Comparison of ENCODE assay signal across 13 mouse cellular contexts in the genomic region with DNA sequence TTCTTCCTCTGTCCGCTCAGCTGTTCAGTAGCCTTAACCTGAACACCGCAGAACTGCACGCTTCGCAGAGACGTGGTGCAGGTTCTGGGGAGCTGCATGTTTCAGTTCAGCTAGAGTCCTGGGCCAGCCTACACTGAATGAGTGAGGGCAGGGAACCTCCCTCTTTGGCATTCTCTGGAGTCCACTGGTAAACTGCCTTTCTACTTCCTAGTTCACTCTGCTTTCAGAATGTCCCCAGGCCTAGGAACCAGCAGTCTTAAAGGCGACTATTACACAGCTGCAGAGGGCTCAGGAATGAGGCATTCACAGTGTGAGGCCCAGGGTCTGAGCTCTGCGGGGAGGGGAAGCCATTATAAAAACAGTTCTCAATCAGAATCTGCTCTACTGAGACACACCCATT. TPM values are rescaled to one million over a fixed set of nuclear protein-coding genes. Genes with fewer than 3 reads are reported as not detected.
DNase-seq lines count a peak whose midpoint lies in the region; ATAC-seq and TF ChIP-seq lines count a peak whose summit lies in the region.
"Had no signal": no experiment of that assay in that cellular context is flagged by ENCODE, and none has a peak within 500 bp of the region (broad histone marks: within the 10 kb centered on the region; RNA-seq: fewer than 3 reads in every experiment).

No protein-coding gene starts in this region.

- ATAC-seq in lung, postnatal 0 days: no peak
- no peak for ATAC-seq in intestine, embryonic 14.5 days (replicated peaks; ENCODE audit: low FRiP score, low TSS enrichment, low read depth)
- ATAC-seq in stomach, embryonic 15.5 days (ENCODE audit: insufficient read depth, low FRiP score, low read depth): peak; percentile 38
- no peak for ATAC-seq in liver, postnatal 0 days
- ATAC-seq in erythroblast, adult 5-6 weeks (replicated peaks; ENCODE audit: low FRiP score, poor library complexity, severe bottlenecking): no peak

- no peak for TF ChIP-seq EP300 in lung, postnatal 0 days (IDR thresholded peaks at IDR 0.05)
- no peak for TF ChIP-seq EP300 in liver, postnatal 0 days (IDR thresholded peaks at IDR 0.05; ENCODE audit: low read depth)

- H3K9me3 ChIP-seq in heart, embryonic 10.5 days: no peaks in the 10 kb centered on the region
- no peaks in the 10 kb centered on the region for H3K9me3 ChIP-seq in lung, postnatal 0 days (ENCODE audit: low read length)
- H3K9me3 ChIP-seq in intestine, embryonic 14.5 days (ENCODE audit: control insufficient read depth, low read length): no peaks in the 10 kb centered on the region
- no peaks in the 10 kb centered on the region for H3K9me3 ChIP-seq in stomach, embryonic 15.5 days
- H3K9me3 ChIP-seq in liver, postnatal 0 days (ENCODE audit: low read length): no peaks in the 10 kb centered on the region

- H3K36me3 ChIP-seq in heart, embryonic 10.5 days: peaks cover 22% of the 10 kb centered on the region; the same call in 1 of the 2 replicates
- H3K36me3 ChIP-seq in lung, postnatal 0 days (ENCODE audit: insufficient read depth, low read length): no peaks in the 10 kb centered on the region
- peaks cover 10% of the 10 kb centered on the region; the same call in 1 of the 2 replicates for H3K36me3 ChIP-seq in intestine, embryonic 14.5 days (ENCODE audit: control insufficient read depth, insufficient read depth, low read length)
- no peaks in the 10 kb centered on the region for H3K36me3 ChIP-seq in stomach, embryonic 15.5 days
- H3K36me3 ChIP-seq in liver, postnatal 0 days (replicated peaks; ENCODE audit: insufficient read depth, low read length): peaks cover 2% of the 10 kb centered on the region

- no peak overlapping the region for H3K9ac ChIP-seq in lung, postnatal 0 days (replicated peaks; ENCODE audit: low read depth)
- no peak overlapping the region for H3K9ac ChIP-seq in intestine, embryonic 14.5 days (ENCODE audit: low read length)
- no peak overlapping the region for H3K9ac ChIP-seq in stomach, embryonic 15.5 days
- no peak overlapping the region for H3K9ac ChIP-seq in liver, postnatal 0 days (replicated peaks)

- no peaks in the 10 kb centered on the region for H3K27me3 ChIP-seq in heart, embryonic 10.5 days (ENCODE audit: insufficient read depth, poor library complexity, severe bottlenecking)
- H3K27me3 ChIP-seq in lung, postnatal 0 days (replicated peaks; ENCODE audit: insufficient read depth, low read length): no peaks in the 10 kb centered on the region
- H3K27me3 ChIP-seq in intestine, embryonic 14.5 days (replicated peaks; ENCODE audit: control insufficient read depth, insufficient read depth, low read length): no peaks in the 10 kb centered on the region
- H3K27me3 ChIP-seq in stomach, embryonic 15.5 days (replicated peaks): no peaks in the 10 kb centered on the region
- no peaks in the 10 kb centered on the region for H3K27me3 ChIP-seq in liver, postnatal 0 days (ENCODE audit: insufficient read depth, low read length)

- H3K4me3 ChIP-seq in heart, embryonic 10.5 days: no peak overlapping the region
- no peak overlapping the region for H3K4me3 ChIP-seq in lung, postnatal 0 days (ENCODE audit: low read depth, low read length)
- no peak overlapping the region for H3K4me3 ChIP-seq in intestine, embryonic 14.5 days (ENCODE audit: low read depth, low read length)
- H3K4me3 ChIP-seq in stomach, embryonic 15.5 days (replicated peaks): no peak overlapping the region
- H3K4me3 ChIP-seq in liver, postnatal 0 days (ENCODE audit: low read depth, low read length): no peak overlapping the region

- no peak for TF ChIP-seq CTCF in lung, postnatal 0 days (IDR thresholded peaks at IDR 0.05)
- TF ChIP-seq CTCF in liver, postnatal 0 days (IDR thresholded peaks at IDR 0.05; ENCODE audit: low read depth): no peak

- no peak overlapping the region for H3K4me2 ChIP-seq in lung, postnatal 0 days (replicated peaks; ENCODE audit: low read depth, low read length)
- H3K4me2 ChIP-seq in intestine, embryonic 14.5 days (ENCODE audit: low read length): no peak overlapping the region
- H3K4me2 ChIP-seq in stomach, embryonic 15.5 days: no peak overlapping the region
- no peak overlapping the region for H3K4me2 ChIP-seq in liver, postnatal 0 days (ENCODE audit: low read depth, low read length)

- 74% methylated on average over 7 of the region's 7 CpGs for WGBS in heart, embryonic 10.5 days
- WGBS in lung, postnatal 0 days: 73% methylated on average over 7 of the region's 7 CpGs
- WGBS in intestine, embryonic 14.5 days: 56% methylated on average over 7 of the region's 7 CpGs
- WGBS in stomach, embryonic 15.5 days: 61% methylated on average over 7 of the region's 7 CpGs
- WGBS in liver, postnatal 0 days (ENCODE audit: insufficient replicate concordance): 82% methylated on average over 7 of the region's 7 CpGs

- H3K4me1 ChIP-seq in heart, embryonic 10.5 days: peaks cover 11% of the 10 kb centered on the region
- H3K4me1 ChIP-seq in lung, postnatal 0 days (ENCODE audit: insufficient read depth, low read depth, low read length): no peaks in the 10 kb centered on the region
- peaks cover 18% of the 10 kb centered on the region for H3K4me1 ChIP-seq in intestine, embryonic 14.5 days (replicated peaks; ENCODE audit: control insufficient read depth, insufficient read depth, low read length)
- peaks cover 4% of the 10 kb centered on the region; the same call in 1 of the 2 replicates for H3K4me1 ChIP-seq in stomach, embryonic 15.5 days
- H3K4me1 ChIP-seq in liver, postnatal 0 days (ENCODE audit: insufficient read depth): 0 out of 2 replicates have a peak, but pooled peaks cover 2% of the 10 kb centered on the region

- peak; percentile 26 to 36 for DNase-seq in heart, adult 18-20 months
- no peak for DNase-seq in heart, embryonic 10.5 days (ENCODE audit: low spot score)
- peak; percentile 35 for DNase-seq in lung, postnatal 0 days (ENCODE audit: low spot score)
- no peak for DNase-seq in lung, postnatal 4 days
- DNase-seq in intestine, embryonic 14.5 days (ENCODE audit: low spot score): no peak
- DNase-seq in liver, postnatal 0 days: no peak
- DNase-seq: adrenal gland, postnatal 25 days; B cell, adult 2 months; cerebellum, postnatal 10 days; gastrocnemius, postnatal 25 days; thymus, postnatal 25 days had no signal

- H3K27ac ChIP-seq in heart, embryonic 10.5 days: no peak overlapping the region; the same call in 1 of the 2 replicates
- H3K27ac ChIP-seq in lung, postnatal 0 days (ENCODE audit: low read length): no peak overlapping the region
- peak overlapping the region; percentile 47; the same call in 1 of the 2 replicates for H3K27ac ChIP-seq in intestine, embryonic 14.5 days (ENCODE audit: low read depth)
- peak overlapping the region; percentile 8; the same call in 1 of the 2 replicates for H3K27ac ChIP-seq in stomach, embryonic 15.5 days
- no peak overlapping the region for H3K27ac ChIP-seq in liver, postnatal 0 days (ENCODE audit: low read depth)

RNA-seq across cellular contexts. Expression of a gene that starts 15.6 kb away (rescaled TPM):
- 10 to 100 TPM; 18.7 to 22.8 TPM for total RNA-seq in heart, adult 18-20 months (2021)
- polyA plus RNA-seq in heart, embryonic 10.5 days (2016; fragmentation: Nextera tagmentation; extraction: Ambion mirVana): 5.2 and 10.4 TPM in 2 replicates
- polyA plus RNA-seq in lung, postnatal 0 days (2015; fragmentation: Nextera tagmentation; extraction: Ambion mirVana): 15.6 and 17.5 TPM in 2 replicates
- polyA plus RNA-seq in intestine, embryonic 14.5 days (2014; fragmentation: Nextera tagmentation; extraction: Ambion mirVana): 35.1 and 36.5 TPM in 2 replicates
- 24.6 and 25.7 TPM in 2 replicates for polyA plus RNA-seq in stomach, embryonic 15.5 days (2015; fragmentation: Nextera tagmentation; extraction: Ambion mirVana)
- polyA plus RNA-seq in liver, postnatal 0 days (2015; fragmentation: Nextera tagmentation; extraction: Ambion mirVana): 7.6 and 7.7 TPM in 2 replicates
- total RNA-seq in erythroblast, adult 5-6 weeks (2015; ENCODE audit: low replicate concordance): 50.2 and 57.8 TPM in 2 replicates
- total RNA-seq in erythroblast, adult 5-6 weeks (2017; ENCODE audit: low replicate concordance): 23.0 and 25.8 TPM in 2 replicates

Comparison
In these comparisons a context has a peak if more than half of its experiments do, and no peak if none do; other contexts are left out.
1. DNase-seq: peak in heart, adult 18-20 months (2 of 2) and lung, postnatal 0 days (single experiment); none in heart, embryonic 10.5 days (single experiment), lung, postnatal 4 days (0 of 2), intestine, embryonic 14.5 days (single experiment) and liver, postnatal 0 days (single experiment).
2. H3K27ac ChIP-seq: peak in intestine, embryonic 14.5 days (single experiment) and stomach, embryonic 15.5 days (single experiment); none in heart, embryonic 10.5 days (single experiment), lung, postnatal 0 days (single experiment) and liver, postnatal 0 days (single experiment).